In the genomic region with DNA sequence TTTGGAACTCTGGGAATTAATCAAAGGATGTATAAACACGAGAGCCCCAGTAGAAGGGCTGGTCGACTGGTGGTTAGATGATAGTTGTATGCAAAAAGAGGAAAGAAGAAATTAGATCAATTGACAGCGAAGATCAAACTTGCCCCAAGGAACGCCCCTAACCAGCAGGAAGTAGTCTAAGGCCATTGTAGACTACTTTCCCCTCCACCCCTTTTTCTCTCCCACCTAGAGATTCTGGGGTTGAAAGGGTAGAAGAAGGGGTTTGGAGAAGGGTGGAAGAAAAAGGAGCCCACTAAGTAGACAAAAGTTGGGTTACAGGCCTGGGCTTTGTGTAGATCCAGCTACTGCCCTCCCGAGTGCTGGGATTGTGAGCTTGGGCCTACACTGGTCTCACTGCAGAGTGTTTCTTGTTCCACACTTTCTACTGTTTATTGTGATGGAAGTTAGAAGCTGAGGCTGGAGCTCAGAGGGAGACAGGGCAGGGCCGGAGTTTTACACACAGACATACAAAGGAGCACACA, we compare ENCODE assay signal across 10 mouse cellular contexts.
A peak's percentile ranks its signal among the peaks of the same experiment; 100 is the strongest.
DNase-seq lines count a peak whose midpoint lies in the region; ATAC-seq and TF ChIP-seq lines count a peak whose summit lies in the region.
"Had no signal": no experiment of that assay in that cellular context is flagged by ENCODE, and none has a peak within 500 bp of the region (broad histone marks: within the 10 kb centered on the region; RNA-seq: fewer than 3 reads in every experiment).

No protein-coding gene starts in this region.

- WGBS in hindbrain, embryonic 11.5 days, result 46% methylated on average over 6 of the region's 6 CpGs
- WGBS in hindbrain, embryonic 14.5 days, result 44% methylated on average over 6 of the region's 6 CpGs
- 24% methylated on average over 6 of the region's 6 CpGs for WGBS in forebrain, embryonic 11.5 days

- H3K27me3 ChIP-seq in hindbrain, embryonic 11.5 days (ENCODE audit: control insufficient read depth, insufficient read depth, low read length), result no peaks in the 10 kb centered on the region
- H3K27me3 ChIP-seq in hindbrain, embryonic 14.5 days (ENCODE audit: control insufficient read depth, insufficient read depth, low read length), result no peaks in the 10 kb centered on the region
- 0 out of 2 replicates have a peak, but pooled peaks cover 3% of the 10 kb centered on the region for H3K27me3 ChIP-seq in forebrain, embryonic 11.5 days (ENCODE audit: control insufficient read depth, insufficient read depth, low read length)
- H3K27me3 ChIP-seq: limb, embryonic 15.5 days; Patski had no signal

- TF ChIP-seq POLR2A in embryonic fibroblast, embryonic 13.5 days (IDR thresholded peaks at IDR 0.05; ENCODE audit: low read depth, low read length), result no peak

- H3K9ac ChIP-seq in hindbrain, embryonic 11.5 days (ENCODE audit: low read depth, low read length), result no peak overlapping the region
- no peak overlapping the region for H3K9ac ChIP-seq in hindbrain, embryonic 14.5 days
- no peak overlapping the region for H3K9ac ChIP-seq in forebrain, embryonic 11.5 days (ENCODE audit: low read length)
- H3K9ac ChIP-seq: limb, embryonic 15.5 days had no signal

- peak; percentile 20 for DNase-seq in hindbrain, embryonic 11.5 days (ENCODE audit: low spot score)
- no peak for DNase-seq in hindbrain, embryonic 14.5 days (ENCODE audit: low spot score)
- peak; percentile 55 for DNase-seq in thymus, postnatal 0 days (ENCODE audit: low spot score)
- DNase-seq in thymus, postnatal 10 days (ENCODE audit: low spot score in 2 of 2), result no peak
- DNase-seq in adipocyte (ENCODE audit: low spot score), result no peak
- no peak for DNase-seq in retina, embryonic 14.5 days (ENCODE audit: low spot score)
- no peak for DNase-seq in forebrain, embryonic 11.5 days (ENCODE audit: low spot score)

- H3K4me2 ChIP-seq in hindbrain, embryonic 11.5 days (replicated peaks; ENCODE audit: low read depth, low read length), result no peak overlapping the region
- H3K4me2 ChIP-seq in hindbrain, embryonic 14.5 days (replicated peaks), result no peak overlapping the region
- no peak overlapping the region for H3K4me2 ChIP-seq in forebrain, embryonic 11.5 days (ENCODE audit: low read depth, low read length, severe bottlenecking)

- ATAC-seq in hindbrain, embryonic 11.5 days (ENCODE audit: low FRiP score), result no peak
- no peak for ATAC-seq in hindbrain, embryonic 14.5 days (ENCODE audit: low FRiP score)
- ATAC-seq in forebrain, embryonic 11.5 days (replicated peaks; ENCODE audit: low FRiP score), result no peak
- ATAC-seq: Patski had no signal

- no peak overlapping the region for H3K4me3 ChIP-seq in hindbrain, embryonic 11.5 days (ENCODE audit: low read depth, low read length)
- H3K4me3 ChIP-seq in hindbrain, embryonic 14.5 days (replicated peaks; ENCODE audit: low read length), result no peak overlapping the region
- H3K4me3 ChIP-seq in embryonic fibroblast, embryonic 13.5 days (ENCODE audit: insufficient read depth, low read length), result no peak overlapping the region
- H3K4me3 ChIP-seq in forebrain, embryonic 11.5 days (ENCODE audit: low read depth, low read length), result no peak overlapping the region

- no peak overlapping the region for H3K27ac ChIP-seq in hindbrain, embryonic 11.5 days (ENCODE audit: low read depth, low read length)
- no peak overlapping the region for H3K27ac ChIP-seq in hindbrain, embryonic 14.5 days
- H3K27ac ChIP-seq in embryonic fibroblast, embryonic 13.5 days (ENCODE audit: insufficient read depth, low read length), result 0 out of 2 replicates have a peak overlapping the region, but pooled peaks have one; percentile 9
- H3K27ac ChIP-seq in forebrain, embryonic 11.5 days (ENCODE audit: low read depth, low read length), result no peak overlapping the region
- H3K27ac ChIP-seq: limb, embryonic 15.5 days had no signal

- no peak for TF ChIP-seq CTCF in embryonic fibroblast, embryonic 13.5 days (IDR thresholded peaks at IDR 0.05; ENCODE audit: borderline replicate concordance, insufficient read depth, low read length)

- no peaks in the 10 kb centered on the region for H3K9me3 ChIP-seq in hindbrain, embryonic 11.5 days (ENCODE audit: control insufficient read depth, low read length)
- no peaks in the 10 kb centered on the region for H3K9me3 ChIP-seq in hindbrain, embryonic 14.5 days (ENCODE audit: control insufficient read depth, low read length)
- no peaks in the 10 kb centered on the region for H3K9me3 ChIP-seq in forebrain, embryonic 11.5 days (ENCODE audit: control insufficient read depth, low read length)
- H3K9me3 ChIP-seq: limb, embryonic 15.5 days had no signal

- peaks cover 2% of the 10 kb centered on the region; the same call in 1 of the 2 replicates for H3K4me1 ChIP-seq in hindbrain, embryonic 11.5 days (replicated peaks; ENCODE audit: control insufficient read depth, insufficient read depth, low read length)
- peaks cover 6% of the 10 kb centered on the region; the same call in 1 of the 2 replicates for H3K4me1 ChIP-seq in hindbrain, embryonic 14.5 days (replicated peaks; ENCODE audit: control insufficient read depth, insufficient read depth, low read length)
- H3K4me1 ChIP-seq in embryonic fibroblast, embryonic 13.5 days (ENCODE audit: control insufficient read depth, insufficient read depth, low read length), result peaks cover 7% of the 10 kb centered on the region; the same call in 1 of the 2 replicates
- peaks cover 5% of the 10 kb centered on the region; the same call in 1 of the 2 replicates for H3K4me1 ChIP-seq in forebrain, embryonic 11.5 days (replicated peaks; ENCODE audit: control insufficient read depth, insufficient read depth, low read length)

- no peaks in the 10 kb centered on the region for H3K36me3 ChIP-seq in hindbrain, embryonic 11.5 days (ENCODE audit: control insufficient read depth, insufficient read depth, low read length)
- no peaks in the 10 kb centered on the region for H3K36me3 ChIP-seq in hindbrain, embryonic 14.5 days (replicated peaks; ENCODE audit: control insufficient read depth, insufficient read depth)
- no peaks in the 10 kb centered on the region for H3K36me3 ChIP-seq in forebrain, embryonic 11.5 days (ENCODE audit: control insufficient read depth, insufficient read depth, low read length)
- H3K36me3 ChIP-seq: limb, embryonic 15.5 days had no signal

Comparison
In these comparisons a context has a peak if more than half of its experiments do, and no peak if none do; other contexts are left out.
1. DNase-seq: peak in hindbrain, embryonic 11.5 days (single experiment) and thymus, postnatal 0 days (single experiment); none in hindbrain, embryonic 14.5 days (single experiment), thymus, postnatal 10 days (0 of 2), adipocyte (single experiment), retina, embryonic 14.5 days (single experiment) and forebrain, embryonic 11.5 days (single experiment).